Mouse (Mus musculus) neutrophil, adult 5-6 weeks (primary cell): Measurements from ENCODE around the gene Gm5478. TPM values are rescaled to one million over a fixed set of nuclear protein-coding genes. Genes with fewer than 3 reads are reported as not detected.
"Not testable (repeated sequence)": the region's sequence is repeated elsewhere in the genome, so short reads cannot be mapped to it uniquely, and the experiment has no call there.

Source experiments
- ATAC-seq: fragments of 151-379, 151-347 bp; 2 replicates; pipeline ENCODE4 v1.8.0; 2017; ENCODE audit warnings: mild to moderate bottlenecking, moderate TSS enrichment; ENCODE audit not compliant: insufficient number of reproducible peaks, poor library complexity, low FRiP score, severe bottlenecking; ENCODE audit errors: extremely low read depth
- total RNA-seq: library from RNA; stranded (forward); fragments of 200-1000 nt; gene quantifications from 2 replicates; pipeline ENCODE4 v1.2.3, GENCODE M21; 2017

Gm5478 gene
- not detected in 2 replicates for total RNA-seq

DNA sequence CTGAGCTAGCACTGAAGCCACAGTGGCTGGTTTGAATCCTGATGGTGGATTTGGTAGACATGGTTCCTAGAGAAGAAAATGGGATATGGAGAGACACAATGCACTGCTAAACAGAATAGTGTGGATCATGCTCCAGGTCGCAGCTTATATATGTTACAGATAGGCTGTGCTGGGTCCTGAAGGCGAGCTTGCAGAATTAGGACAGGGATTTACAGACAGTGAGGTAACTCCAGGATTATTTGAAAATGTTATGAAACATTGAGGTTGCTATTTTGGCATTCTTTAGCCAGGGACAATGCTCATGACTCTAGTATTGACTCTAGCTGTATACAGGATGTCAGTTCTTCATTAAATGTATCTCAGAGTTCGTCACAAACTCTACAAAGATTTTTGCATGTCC lies at the start of gene Gm5478:
Gene Gm5478, minus strand, starts transcription at position 101 of the 400 bp plus-strand sequence.
- no peak for ATAC-seq

DNA sequence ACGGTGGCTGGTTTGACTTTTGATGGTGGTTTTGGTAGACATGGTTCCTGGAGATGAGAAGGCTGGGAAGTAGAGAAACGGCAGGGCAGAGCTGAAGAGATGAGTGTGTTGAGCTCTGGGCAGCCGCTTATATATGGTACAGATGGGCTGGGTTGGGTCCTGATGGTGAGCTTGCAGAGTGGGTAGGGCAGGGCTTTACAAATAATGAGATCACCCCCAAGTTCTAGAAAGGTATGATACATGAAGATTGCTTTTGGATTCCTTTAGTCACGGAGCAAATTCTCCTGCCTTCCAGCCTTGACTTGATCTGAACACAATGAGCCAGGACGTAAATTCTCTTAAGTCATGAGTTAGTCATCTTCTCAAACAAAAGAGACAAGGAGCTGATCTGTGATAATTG lies 47.0 kb upstream of the Gm5478 start, which contains the start of gene Krt6a:
Gene Krt6a, minus strand, starts transcription at position 101 of the 400 bp plus-strand sequence.
- ATAC-seq: no peak

DNA sequence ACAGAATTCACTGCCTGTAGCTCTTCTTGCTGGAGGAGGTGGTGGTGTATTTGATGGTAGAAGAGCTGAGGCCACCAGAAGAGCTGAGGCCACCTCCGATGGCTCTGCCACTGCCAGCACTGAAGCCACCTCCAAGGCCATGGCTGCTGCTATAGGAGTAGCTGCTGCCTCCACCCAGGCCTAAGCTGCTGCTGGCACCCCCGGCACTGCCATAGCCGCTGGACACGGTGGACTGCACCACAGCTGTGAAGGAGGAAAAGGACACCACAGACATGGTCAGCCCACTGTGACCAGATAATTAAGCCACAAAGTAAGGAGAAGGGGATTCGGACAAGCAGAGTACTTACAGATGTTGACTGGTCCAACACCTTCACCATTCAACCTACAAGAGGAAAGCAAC lies 43.3 kb upstream of the Gm5478 start:
- ATAC-seq: not testable (repeated sequence)

DNA sequence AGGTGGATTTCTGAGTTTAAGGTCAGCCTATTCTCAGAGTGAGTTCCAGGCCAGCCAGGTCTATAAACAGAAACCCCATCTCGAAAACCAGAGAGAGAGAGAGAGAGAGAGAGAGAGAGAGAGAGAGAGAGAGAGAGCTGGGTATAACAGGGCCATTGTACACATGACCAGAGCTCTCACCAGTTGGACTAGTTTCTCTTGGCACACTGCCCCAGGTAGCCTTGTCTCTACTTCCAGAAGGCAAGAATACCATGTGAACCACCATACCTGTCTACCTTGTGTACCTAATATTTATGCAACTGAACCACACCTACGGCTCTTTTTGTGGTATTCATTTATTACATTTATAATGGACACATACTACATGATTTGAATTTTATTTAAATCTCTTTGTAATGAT lies 41.0 kb upstream of the Gm5478 start:
- no peak for ATAC-seq

DNA sequence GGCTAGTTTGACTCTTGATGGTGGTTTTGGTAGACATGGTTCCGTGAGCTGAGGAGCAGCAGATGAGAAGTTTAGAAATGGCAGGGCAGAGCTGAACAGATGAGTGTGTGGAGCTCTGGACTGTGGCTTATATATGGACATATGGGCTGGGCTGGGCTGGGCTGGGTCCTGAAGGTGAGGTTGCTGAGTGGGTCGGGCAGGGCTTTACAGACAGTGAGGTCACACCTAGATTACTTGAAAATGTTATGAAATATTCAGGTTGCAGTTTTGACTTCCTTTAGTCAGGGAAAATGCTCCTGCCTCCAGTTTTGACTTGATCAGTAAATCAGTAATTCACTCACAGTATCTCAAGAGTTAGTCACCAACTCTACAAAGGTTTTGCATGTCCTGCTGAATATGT lies 33.0 kb upstream of the Gm5478 start, which contains the start of gene Krt6b:
Gene Krt6b, minus strand, starts transcription at position 101 of the 400 bp plus-strand sequence.
- ATAC-seq: no peak

DNA sequence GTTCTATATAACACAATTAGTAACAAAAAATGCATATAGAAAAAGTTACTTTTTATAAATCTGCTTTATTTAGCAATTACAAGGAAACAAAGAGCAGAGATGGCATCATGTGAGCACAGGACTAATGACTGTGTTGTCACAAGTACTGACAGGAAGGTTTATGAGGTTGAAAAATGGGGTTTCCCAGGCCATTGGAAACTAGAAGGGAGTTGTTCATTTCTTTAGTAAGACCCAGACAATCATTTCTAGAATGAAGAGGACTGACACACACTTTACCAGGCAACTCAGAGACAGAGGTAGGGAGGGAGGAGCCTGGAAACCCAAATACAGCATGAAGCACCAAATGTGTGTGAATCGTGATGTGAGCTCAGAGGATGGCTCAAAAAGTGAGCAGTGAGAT lies 28.8 kb upstream of the Gm5478 start:
- ATAC-seq: no peak

DNA sequence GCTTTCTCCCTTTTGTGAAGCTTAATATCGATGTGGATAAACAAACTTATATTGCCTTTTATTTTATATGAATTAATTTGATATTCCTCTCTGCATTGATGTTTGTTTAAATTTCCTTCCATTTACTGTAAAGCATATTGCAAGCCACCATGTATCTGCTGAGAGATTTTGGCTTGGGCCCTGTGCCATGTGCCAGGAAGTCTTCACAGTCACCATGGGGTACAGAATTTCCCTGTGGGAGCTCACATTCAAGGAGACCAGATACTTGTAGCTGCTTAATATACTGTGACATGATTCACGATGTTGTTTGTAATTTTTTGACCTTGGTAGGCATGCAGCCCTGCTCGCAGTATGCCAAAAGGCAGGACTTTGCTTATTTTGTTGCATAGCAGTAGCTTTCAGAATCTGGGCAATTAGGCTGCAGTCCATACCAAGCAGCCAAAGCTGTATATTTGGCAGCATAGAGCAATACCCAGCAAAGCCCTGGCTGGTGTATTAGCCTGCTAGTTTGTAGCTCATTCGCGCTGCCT lies 5.6 kb upstream of the Gm5478 start:
- no peak for ATAC-seq

DNA sequence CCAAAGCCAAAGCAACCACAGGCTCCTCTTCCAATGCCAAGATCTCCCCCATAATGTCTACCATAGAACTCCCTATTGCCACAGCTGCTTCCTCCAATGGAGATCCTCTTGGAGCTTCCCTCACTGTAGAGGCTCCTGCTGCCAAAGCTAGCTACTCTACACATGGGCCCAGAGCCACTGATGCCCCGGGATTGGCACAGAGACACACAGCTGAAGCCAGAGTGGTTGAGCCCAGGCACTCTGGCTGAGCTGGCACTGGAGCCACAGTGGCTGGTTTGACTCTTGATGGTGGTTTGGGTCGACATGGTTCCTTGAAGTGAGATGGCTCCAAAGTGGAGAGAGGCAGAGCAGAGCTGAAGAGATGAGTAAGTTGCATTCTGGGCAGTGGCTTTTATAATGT lies 19.3 kb downstream of the Gm5478 start, which contains the start of gene Gm5414:
Gene Gm5414, minus strand, starts transcription at position 305 of the 400 bp plus-strand sequence.
- no peak for ATAC-seq

DNA sequence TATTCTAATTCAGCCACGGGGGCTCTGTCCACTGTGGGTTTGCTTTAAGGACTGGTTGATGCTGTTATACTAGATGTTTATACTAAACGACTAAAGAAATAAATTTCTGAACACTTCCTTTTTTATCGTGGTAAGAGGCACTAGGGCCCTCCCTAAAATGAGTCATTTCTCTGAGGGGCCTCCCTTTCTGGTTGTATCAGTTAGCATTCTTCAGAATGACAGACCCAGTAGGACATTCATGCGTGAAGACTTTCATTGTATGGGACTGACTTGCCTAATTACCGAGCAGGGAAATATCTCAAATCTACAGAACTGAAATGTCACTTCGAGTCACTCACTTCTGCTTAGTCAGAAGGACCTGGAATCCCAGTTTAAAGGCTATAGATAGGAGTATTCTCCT lies 48.1 kb downstream of the Gm5478 start:
- no peak for ATAC-seq

Other genes starting within 250 kb of the Gm5478 start
- gene Krt7, start 236.3 kb downstream of the Gm5478 start, total RNA-seq: 8.6 and 9.6 TPM in 2 replicates
- not detected in 2 replicates for gene Krt87, start 208.6 kb downstream of the Gm5478 start, total RNA-seq
- gene Krt88, start 199.6 kb downstream of the Gm5478 start, total RNA-seq: not detected in 2 replicates
- not detected in 2 replicates for gene Krt81, start 183.6 kb downstream of the Gm5478 start, total RNA-seq
- 5.8 and 7.0 TPM in 2 replicates for gene Krt86, start 173.9 kb downstream of the Gm5478 start, total RNA-seq
- 0.37 and 1.9 TPM in 2 replicates for gene Krt83, start 155.9 kb downstream of the Gm5478 start, total RNA-seq
- gene Gm49425, start 130.1 kb downstream of the Gm5478 start, total RNA-seq: not detected in 2 replicates
- gene Krt84, start 114.6 kb downstream of the Gm5478 start, total RNA-seq: not detected in 2 replicates
- gene Krt82, start 96.7 kb downstream of the Gm5478 start, total RNA-seq: not detected in 2 replicates
- not detected in 2 replicates for gene Krt90, start 84.4 kb downstream of the Gm5478 start, total RNA-seq
- 0.12 and 0.74 TPM in 2 replicates for gene Krt75, start 73.5 kb downstream of the Gm5478 start, total RNA-seq
- not detected in 2 replicates for gene Gm5414, start 19.2 kb downstream of the Gm5478 start, total RNA-seq
- 3.9 and 4.5 TPM in 2 replicates for gene Krt6b, start 32.9 kb upstream of the Gm5478 start, total RNA-seq
- gene Krt6a, start 46.9 kb upstream of the Gm5478 start, total RNA-seq: 1.1 and 1.3 TPM in 2 replicates
- 0.23 TPM in 1 of 2 replicates, not detected in the other for gene Krt5, start 65.5 kb upstream of the Gm5478 start, total RNA-seq
- not detected in 2 replicates for gene Krt71, start 95.7 kb upstream of the Gm5478 start, total RNA-seq
- not detected in 2 replicates for gene Krt72, start 139.1 kb upstream of the Gm5478 start, total RNA-seq
- not detected in 2 replicates for gene Krt73, start 155.0 kb upstream of the Gm5478 start, total RNA-seq
- gene Krt2, start 170.8 kb upstream of the Gm5478 start, total RNA-seq: not detected in 2 replicates
- gene Krt1, start 203.4 kb upstream of the Gm5478 start, total RNA-seq: not detected in 2 replicates
- gene Krt77, start 222.3 kb upstream of the Gm5478 start, total RNA-seq: not detected in 2 replicates
- gene Krt76, start 245.5 kb upstream of the Gm5478 start, total RNA-seq: not detected in 2 replicates